Mouse (Mus musculus) embryonic stem cell, embryonic (primary cell): ENCODE measurements around the gene Itga11.

Source experiments
- CTCF ChIA-PET, 4 experiments: fragments of 300-600 bp in 2 of 4; fragments of 350-600 bp in 2 of 4; sonication (Branson Sonifier 250); formaldehyde crosslinking; loops; one replicate each; lab custom pipeline; 2022; ENCODE audit warnings: inconsistent platforms in 2 of 4; lab: Charles Lee
- POLR2A ChIA-PET, 4 experiments: fragments of 300-600 bp in 2 of 4; fragments of 350-600 bp in 2 of 4; sonication (Branson Sonifier 250); formaldehyde crosslinking; loops; one replicate each; lab custom pipeline; 2022; ENCODE audit warnings: antibody characterized with exemption in 4 of 4, inconsistent platforms in 1 of 4; lab: Charles Lee

The Itga11 gene

DNA sequence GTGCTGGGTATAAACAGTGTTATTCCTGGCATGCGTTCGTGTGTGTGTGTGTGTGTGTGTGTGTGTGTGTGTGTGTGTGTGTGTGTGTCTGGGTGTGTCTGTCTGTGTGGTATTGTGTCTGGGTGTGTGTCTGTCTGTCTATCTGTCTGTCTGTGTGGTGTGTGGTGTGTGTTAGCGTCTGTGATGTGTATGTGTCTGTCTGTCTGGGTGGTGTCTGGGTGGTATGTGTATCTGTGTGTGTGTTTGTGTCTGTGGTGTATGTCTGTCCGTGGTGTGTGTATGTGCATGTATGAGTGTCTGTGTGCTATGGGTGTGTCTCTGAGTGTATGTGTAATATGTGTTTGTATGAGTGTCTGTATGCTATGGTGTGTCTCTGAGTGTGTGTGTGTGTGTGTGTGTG is 9.1 kb upstream of the Itga11 start:
- POLR2A ChIA-PET = no interaction called here
- CTCF ChIA-PET = no interaction called here

GRCm38 (mm10) chr9:62673241-62673640 is 4.4 kb upstream of the Itga11 start:
- ChIA-PET POLR2A (no interaction called here), CTCF (no interaction called here)

DNA sequence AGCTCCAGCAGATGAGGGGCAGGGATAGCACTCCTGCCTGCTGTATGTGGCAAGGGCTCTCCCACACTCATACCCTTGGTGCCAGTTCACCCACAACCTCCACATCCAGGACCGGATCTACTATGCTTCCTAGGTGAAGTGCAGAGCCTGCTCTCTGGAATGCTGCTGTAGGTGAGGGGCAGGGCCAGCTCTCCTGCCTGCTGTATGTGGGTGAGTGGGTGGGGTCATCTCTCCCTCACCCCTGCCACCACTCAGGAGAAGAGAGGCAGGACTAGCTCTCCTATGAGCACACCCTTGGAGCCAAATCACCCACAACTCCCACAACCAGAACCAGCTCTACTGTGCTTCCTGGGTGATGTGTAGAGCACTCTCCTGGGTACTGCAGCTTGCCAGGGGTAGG is 2.5 kb upstream of the Itga11 start:
- ChIA-PET POLR2A (interaction anchor here in 1 of 4 experiments (0.6 kb wide), 1 partner anchor 16 kb away, joined by 3 read pairs; no protein-coding TSS in a partner anchor), CTCF (no interaction called here)

DNA sequence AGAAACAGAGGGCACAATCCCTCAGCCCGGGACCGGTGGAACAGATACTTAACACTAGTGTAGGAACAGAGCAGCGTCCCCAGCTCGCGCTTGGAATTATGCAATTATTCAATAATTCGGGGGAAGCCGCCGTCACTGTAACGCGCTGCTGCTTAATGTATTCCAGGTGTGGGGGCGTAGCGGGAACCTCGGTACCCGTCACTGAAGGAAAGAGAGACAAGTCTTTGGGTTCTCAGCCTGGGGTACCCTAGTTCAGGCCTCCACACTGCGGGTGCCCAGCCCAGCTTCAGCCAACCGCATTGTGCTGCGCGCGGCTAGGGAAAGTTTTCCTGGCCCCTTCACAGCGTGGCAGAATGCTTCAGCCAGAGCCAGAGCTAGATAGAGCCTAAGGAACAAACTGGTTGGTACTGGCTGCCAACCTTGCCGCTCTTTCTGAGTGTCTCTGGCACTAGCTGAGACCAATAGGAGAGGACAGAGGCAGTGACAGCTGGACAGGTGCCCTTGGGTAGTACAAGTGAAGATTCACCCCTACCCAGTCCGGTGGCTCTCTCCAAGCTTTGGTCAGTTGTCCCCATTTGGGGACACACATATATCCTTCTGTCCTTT is 1.0 kb downstream of the Itga11 start:
- CTCF ChIA-PET = interaction anchor here in 2 of 4 experiments (0.6 to 1.2 kb wide), 4 partner anchors 36 to 174 kb away, joined by 3 read pairs; no protein-coding TSS in a partner anchor
- POLR2A ChIA-PET = interaction anchor here in 1 of 4 experiments (0.9 kb wide), 1 partner anchor 9 kb away, joined by 4 read pairs; no protein-coding TSS in a partner anchor

DNA sequence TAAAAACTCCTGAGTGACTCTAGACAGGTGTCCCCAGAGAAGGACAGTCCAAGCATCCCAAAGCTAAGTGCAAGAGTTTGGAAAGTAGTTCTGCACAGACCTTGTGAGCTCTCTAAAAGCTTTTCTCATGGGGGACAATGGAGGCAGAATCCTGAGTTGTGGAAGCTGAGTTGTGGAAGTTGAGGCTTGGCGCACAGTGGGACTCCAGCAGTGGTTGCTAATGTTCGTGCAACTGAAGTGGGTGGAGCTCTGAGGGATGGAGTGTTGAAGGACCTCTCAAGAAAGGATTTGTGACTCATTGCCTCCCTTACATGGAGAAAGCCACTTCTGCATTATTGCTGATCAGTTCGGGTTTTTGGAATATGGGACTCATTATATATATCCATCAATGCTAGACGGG is 1.8 kb downstream of the Itga11 start:
- ChIA-PET CTCF (interaction anchor here in 1 of 4 experiments (1.2 kb wide), 1 partner anchor 47 kb away, joined by 3 read pairs; no protein-coding TSS in a partner anchor), POLR2A (no interaction called here)

- ChIA-PET CTCF (no interaction called here), POLR2A (no interaction called here)
Measured at GRCm38 (mm10) chr9:62684311-62684710, 6.7 kb downstream of the Itga11 start.

DNA sequence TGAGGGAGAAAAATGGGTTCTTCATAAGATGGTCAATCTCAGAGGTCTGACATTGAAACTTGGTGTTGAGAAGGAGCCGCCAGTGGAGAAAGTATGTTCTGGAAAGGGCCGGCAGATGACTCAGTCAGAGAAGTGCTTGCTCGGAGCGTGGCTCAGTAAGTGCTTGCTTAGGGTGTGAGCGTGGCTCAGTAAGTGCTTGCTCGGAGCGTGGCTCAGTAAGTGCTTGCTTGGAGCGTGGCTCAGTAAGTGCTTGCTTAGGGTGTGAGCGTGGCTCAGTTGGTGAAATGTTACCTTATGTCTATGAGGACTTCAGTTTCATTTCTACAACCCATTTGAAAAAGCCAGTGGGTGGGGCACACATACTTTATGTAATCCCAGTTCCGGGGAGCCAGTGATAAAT is 12.1 kb downstream of the Itga11 start:
- CTCF ChIA-PET = no interaction called here
- POLR2A ChIA-PET = no interaction called here

DNA sequence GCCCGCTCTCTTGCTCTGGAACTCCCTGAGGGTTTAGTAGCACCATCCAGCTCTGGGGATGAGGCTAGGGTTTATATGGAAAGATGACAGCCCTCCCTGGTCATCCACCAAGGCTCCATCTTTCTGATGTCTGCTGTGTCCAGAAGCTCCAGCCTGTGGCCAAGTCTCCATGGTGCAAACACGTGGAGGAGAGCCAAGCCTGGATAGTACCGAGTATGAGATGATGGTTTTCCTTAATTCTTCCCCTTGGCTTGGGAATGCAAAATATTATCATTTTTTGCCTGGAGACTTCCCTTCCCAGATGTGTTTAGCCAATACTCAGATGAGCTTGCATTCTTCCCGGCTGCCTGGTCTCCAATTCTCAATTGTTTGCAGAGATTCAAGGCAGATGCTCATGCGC is 16.4 kb downstream of the Itga11 start:
- CTCF ChIA-PET = interaction anchor here in 1 of 4 experiments (0.6 kb wide), 2 partner anchors 437 to 668 kb away, joined by 3 read pairs; no protein-coding TSS in a partner anchor

DNA sequence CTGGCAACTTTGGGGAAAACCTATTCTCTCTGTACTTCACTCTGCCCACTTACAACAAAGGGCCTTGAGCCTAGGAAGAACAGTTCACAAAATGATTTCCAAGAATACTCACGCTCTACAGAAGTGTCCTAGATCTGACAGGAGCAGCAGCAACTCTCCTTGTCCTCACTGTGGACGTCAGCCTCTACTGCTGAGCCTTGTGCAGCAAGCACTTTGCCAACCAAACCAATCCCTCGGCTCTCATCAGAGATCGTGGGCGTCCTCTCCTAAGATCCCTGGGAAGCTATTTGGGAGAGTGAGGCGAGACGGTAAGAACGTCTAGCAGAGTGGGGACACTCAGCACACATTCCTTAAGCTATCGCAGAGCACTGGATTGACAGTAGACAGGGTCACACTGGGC is 17.6 kb downstream of the Itga11 start:
- CTCF ChIA-PET = no interaction called here
- POLR2A ChIA-PET = no interaction called here

More for the DNA sequence above, 16.4 kb downstream of the Itga11 start:
- POLR2A ChIA-PET = interaction anchor here in 1 of 4 experiments (1.2 kb wide), 1 partner anchor 13 kb away, joined by 3 read pairs; no protein-coding TSS in a partner anchor

GRCm38 (mm10) chr9:62696799-62697198 is 19.2 kb downstream of the Itga11 start:
- ChIA-PET CTCF (no interaction called here), POLR2A (interaction anchor here in 1 of 4 experiments (1.5 kb wide), 1 partner anchor 10 kb away, joined by 3 read pairs; no protein-coding TSS in a partner anchor)

GRCm38 (mm10) chr9:62707267-62707666 is 29.6 kb downstream of the Itga11 start:
- ChIA-PET POLR2A (interaction anchor here in 2 of 4 experiments (0.6 to 1.0 kb wide), 3 partner anchors 10 to 32 kb away, joined by 3 to 5 read pairs (median 3); no protein-coding TSS in a partner anchor), CTCF (interaction anchor here in 2 of 4 experiments (1.0 to 2.7 kb wide), 2 partner anchors 19 to 70 kb away, joined by 3 to 10 read pairs; no protein-coding TSS in a partner anchor)

DNA sequence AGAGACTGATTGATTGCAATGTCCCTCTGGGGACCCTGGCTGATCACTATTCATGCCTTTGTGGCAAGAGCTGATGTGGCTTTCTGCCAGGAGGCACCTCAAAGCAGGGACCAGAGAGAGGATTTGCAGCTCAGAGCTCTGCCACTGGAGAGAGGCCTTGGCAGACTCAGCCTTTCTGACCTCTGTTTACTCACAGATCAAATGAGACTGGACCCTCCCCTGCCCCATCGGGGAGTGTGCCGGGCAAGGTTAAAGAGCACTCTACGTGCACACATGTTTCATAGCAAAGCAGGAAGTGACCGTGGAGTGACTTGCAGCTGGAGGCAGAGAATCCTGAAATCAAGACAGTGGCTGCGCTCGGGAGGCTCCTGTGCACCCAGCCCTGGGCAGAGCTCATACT is 30.2 kb downstream of the Itga11 start:
- CTCF ChIA-PET = interaction anchor here in 2 of 4 experiments (1.0 to 2.7 kb wide), 2 partner anchors 19 to 70 kb away, joined by 3 to 10 read pairs; no protein-coding TSS in a partner anchor
- POLR2A ChIA-PET = interaction anchor here in 2 of 4 experiments (0.6 to 1.0 kb wide), 2 partner anchors 9 to 31 kb away, joined by 3 to 5 read pairs; no protein-coding TSS in a partner anchor

DNA sequence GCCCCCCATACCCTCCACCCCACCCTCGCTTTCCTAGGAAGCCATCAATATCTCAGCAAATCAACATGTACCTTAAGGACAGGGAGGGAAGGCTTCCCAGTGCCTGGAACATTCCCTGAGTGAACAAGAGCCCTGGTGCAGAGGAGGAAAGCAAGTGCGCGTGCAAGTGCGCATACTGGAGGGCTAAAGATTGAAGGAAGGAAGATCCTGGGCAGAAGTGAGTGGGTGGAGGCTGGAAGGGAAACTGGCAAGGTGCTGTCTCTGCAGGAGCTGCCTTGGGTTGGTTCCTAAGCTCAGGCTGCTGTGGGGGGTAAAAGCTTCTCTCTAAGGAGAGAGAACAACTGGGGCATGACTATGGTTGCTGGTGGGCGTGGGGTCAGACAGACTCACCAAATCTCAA is 32.4 kb downstream of the Itga11 start:
- ChIA-PET CTCF (no interaction called here), POLR2A (no interaction called here)

DNA sequence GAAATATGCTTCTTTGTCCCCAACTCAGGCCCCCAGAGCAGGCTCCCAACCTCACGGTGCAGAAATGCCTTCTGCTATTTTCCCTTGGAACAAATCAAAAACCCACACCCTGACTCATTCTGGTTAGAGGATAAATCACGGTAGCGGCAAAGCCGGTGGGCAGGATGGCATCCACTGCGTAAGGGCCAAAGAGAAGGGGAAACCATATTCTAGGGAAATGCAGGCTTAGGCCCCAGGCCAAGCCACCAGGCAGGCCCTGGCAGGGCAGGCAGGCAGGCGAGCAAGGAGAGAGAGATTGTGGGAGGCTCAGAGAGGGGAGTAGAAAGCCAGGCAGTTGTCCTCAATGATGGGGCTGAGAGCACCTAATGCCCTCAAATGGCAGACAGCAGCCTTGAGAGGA is 34.7 kb downstream of the Itga11 start:
- CTCF ChIA-PET = interaction anchor here in 2 of 4 experiments (0.5 to 3.5 kb wide), 3 partner anchors 14 to 1152 kb away, joined by 4 to 17 read pairs (median 4); no protein-coding TSS in a partner anchor
- POLR2A ChIA-PET = no interaction called here

GRCm38 (mm10) chr9:62713040-62713439 is 35.4 kb downstream of the Itga11 start:
- ChIA-PET POLR2A (no interaction called here), CTCF (interaction anchor here (0.6 to 3.5 kb wide), 9 partner anchors 13 to 431 kb away, joined by 3 to 19 read pairs (median 5); no protein-coding TSS in a partner anchor)

GRCm38 (mm10) chr9:62714336-62714735 is 36.7 kb downstream of the Itga11 start:
- CTCF ChIA-PET = interaction anchor here (0.5 to 3.5 kb wide), 28 partner anchors 8 to 1111 kb away, joined by 3 to 19 read pairs (median 4); no protein-coding TSS in a partner anchor
- POLR2A ChIA-PET = interaction anchor here in 1 of 4 experiments (0.7 to 1.7 kb wide), 2 partner anchors 153 to 674 kb away, joined by 3 read pairs; no protein-coding TSS in a partner anchor

GRCm38 (mm10) chr9:62717982-62718381 is 40.4 kb downstream of the Itga11 start:
- ChIA-PET POLR2A (interaction anchor here in 2 of 4 experiments (0.5 to 1.6 kb wide), 2 partner anchors 9 to 276 kb away, joined by 3 to 6 read pairs; no protein-coding TSS in a partner anchor), CTCF (interaction anchor here in 3 of 4 experiments (0.6 to 2.4 kb wide), 6 partner anchors 8 to 96 kb away, joined by 3 to 11 read pairs (median 4); no protein-coding TSS in a partner anchor)

DNA sequence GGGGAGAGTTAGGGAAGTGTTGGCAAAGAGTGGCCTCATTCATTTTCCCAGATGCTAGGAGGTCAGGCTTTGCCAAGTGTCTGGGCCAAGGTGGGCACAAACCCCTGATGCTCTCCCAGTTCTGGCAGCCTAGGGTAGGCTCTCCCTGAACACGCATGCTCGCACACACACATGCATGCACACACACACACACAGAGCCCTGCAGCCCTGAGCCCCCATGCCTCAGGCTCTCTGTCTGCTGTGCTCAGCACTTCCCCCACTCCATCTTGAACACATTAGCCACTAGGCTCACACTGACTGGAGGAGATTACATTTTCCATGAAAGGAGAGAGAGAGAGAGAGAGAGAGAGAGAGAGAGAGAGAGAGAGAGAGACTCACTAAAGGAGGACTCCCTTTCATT is 44.2 kb downstream of the Itga11 start:
- POLR2A ChIA-PET = interaction anchor here in 2 of 4 experiments (0.6 to 1.0 kb wide), 4 partner anchors 19 to 1279 kb away, joined by 3 to 5 read pairs (median 3); no protein-coding TSS in a partner anchor
- CTCF ChIA-PET = interaction anchor here in 1 of 4 experiments (0.6 to 0.7 kb wide), 3 partner anchors 12 to 434 kb away, joined by 4 to 10 read pairs (median 10); no protein-coding TSS in a partner anchor

GRCm38 (mm10) chr9:62722716-62723115 is 45.1 kb downstream of the Itga11 start:
- CTCF ChIA-PET = interaction anchor here in 2 of 4 experiments (0.9 to 1.0 kb wide), 2 partner anchors 8 to 101 kb away, joined by 3 read pairs; no protein-coding TSS in a partner anchor
- POLR2A ChIA-PET = no interaction called here
